Mouse (Mus musculus) lung, postnatal 4 days (tissue): ENCODE results near the gene Pnkp.
A peak's percentile ranks its signal among the peaks of the same experiment; 100 is the strongest.
"Not testable (repeated sequence)": the region's sequence is repeated elsewhere in the genome, so short reads cannot be mapped to it uniquely, and the experiment has no call there.

ENCODE experiments used
- DNase-seq, 2 experiments: peaks; one replicate each; pipeline ENCODE4 v3.0.0; 2021

The Pnkp gene

DNA sequence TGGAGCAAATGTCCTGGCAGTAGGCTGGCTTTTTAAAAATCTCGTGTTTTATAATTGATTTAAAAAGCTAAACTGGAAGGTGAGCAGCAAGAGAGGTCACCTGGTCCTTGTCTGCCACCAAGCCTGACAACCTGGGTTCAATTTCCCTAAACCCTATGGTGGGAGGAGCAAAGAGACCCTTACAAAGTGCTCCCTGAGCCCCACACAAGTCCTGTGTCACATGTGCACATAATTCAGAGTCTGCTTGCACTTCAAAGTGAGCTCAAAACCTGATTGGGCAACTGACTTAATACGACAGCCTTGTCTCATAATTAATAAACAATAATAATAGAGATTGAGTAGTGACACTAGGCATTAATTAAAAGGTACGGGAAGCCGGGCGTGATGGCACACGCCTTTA is 13.7 kb downstream of the Pnkp start:
- no peak for DNase-seq

- DNase-seq, result no peak
Measured at GRCm38 (mm10) chr7:44871181-44871580, 14.2 kb downstream of the Pnkp start.

GRCm38 (mm10) chr7:44871774-44872173 is 14.8 kb downstream of the Pnkp start:
- DNase-seq, result not testable (repeated sequence)

DNA sequence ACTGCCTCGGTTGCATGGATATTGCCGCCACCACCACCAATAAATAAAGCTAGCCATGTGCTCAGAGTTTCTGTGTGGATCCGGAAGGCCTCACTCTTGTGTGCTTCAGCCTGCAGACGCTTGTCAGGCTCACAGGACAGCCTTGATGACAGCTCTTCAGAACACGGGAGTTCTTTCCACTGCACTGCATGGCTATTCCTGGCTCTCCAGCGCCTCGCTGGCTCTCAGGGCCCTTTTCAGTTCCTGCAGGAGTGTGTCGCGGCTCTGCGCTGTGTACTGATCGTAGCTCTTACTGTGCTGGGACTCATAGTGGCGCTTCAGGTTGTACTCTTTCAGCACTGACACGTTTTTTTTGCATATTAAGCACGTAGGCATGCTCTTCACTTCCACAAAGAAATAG is 20.9 kb downstream of the Pnkp start:
- no peak for DNase-seq

GRCm38 (mm10) chr7:44883036-44883435 is 26.1 kb downstream of the Pnkp start:
- DNase-seq, result no peak

GRCm38 (mm10) chr7:44884637-44885036 is 27.7 kb downstream of the Pnkp start:
- DNase-seq, result no peak

DNA sequence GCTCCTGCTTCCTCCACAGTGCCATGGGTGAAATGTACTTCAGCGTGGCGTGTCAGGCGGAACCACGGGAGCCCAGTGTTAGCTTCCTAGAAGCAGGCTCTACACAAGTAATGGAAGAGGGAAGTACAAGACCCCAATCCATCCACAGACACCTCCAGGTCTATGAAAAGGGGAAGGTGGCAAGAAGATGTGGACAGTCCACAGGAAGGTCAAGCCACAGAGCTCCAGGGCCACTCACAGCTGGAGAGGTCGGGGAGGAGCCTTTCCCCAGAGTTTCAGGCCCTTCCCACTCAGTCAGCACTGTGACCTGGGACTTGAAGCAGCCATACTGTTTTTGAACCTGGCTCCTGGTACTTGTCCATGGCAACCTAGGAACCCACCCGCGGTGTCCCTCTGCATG is 30.0 kb downstream of the Pnkp start:
- DNase-seq, result peak in 1 of 2 experiments; percentile 43

GRCm38 (mm10) chr7:44888256-44889105 is 31.5 kb downstream of the Pnkp start:
- no peak for DNase-seq

DNA sequence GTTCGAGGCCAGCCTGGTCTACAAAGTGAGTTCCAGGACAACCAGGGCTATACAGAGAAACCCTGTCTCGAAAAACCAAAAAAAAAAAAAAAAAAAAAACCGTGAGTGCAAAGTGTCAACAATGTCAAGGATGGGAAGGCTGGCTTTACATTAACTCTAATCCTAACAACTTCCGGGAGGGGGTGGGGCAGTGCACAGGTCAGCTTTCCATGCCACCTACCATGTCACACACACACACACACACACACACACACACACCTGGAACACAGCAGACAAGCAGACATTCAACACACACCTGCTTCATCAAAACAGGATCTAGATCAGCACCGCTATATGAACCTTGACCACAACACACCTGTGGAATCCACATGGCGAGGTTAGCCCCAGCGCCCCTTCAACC is 33.2 kb downstream of the Pnkp start:
- DNase-seq, result no peak

- no peak for DNase-seq
Measured at GRCm38 (mm10) chr7:44890737-44891136, 33.8 kb downstream of the Pnkp start.

GRCm38 (mm10) chr7:44891611-44892010 is 34.7 kb downstream of the Pnkp start:
- no peak for DNase-seq

DNA sequence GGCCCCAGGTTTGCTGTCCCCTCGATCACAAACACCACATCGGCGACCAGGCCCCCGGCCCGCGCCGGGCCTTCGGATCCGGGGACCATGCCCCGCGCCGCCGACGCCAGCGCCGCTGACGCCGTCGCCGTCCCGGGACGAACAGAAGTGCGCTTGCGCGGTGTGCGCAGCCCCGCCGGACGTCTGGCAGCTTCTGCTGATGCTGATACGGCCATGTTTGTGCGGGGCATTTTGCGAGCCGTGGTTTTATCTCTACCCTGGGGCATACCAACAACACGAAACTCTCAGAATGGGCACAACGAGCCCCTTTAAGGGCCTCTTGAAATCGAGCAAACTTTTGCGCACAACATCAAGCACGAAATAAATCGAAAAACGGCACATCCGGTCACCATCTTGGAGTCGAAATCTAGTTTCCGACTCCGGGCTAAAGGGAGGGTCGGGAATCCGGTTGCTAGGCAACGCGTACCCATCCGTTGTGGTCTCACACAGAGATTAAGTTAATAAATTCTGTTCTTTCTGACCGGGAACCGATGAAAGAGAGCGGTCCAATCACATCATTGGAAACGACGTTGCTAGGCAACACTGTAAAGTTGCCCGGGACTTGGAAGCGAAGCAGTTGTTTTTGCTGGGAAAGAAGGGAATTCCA is 35.5 kb downstream of the Pnkp start, which contains the start of gene Med25:
TSS of gene Med25 (minus strand) at position 437 of the 646 bp plus-strand sequence.
- DNase-seq, result peak; percentile 90 to 94

GRCm38 (mm10) chr7:44893197-44893596 is 36.3 kb downstream of the Pnkp start:
- DNase-seq, result no peak

- no peak for DNase-seq
Measured at GRCm38 (mm10) chr7:44894175-44894574, 37.2 kb downstream of the Pnkp start.

- no peak for DNase-seq
Measured at GRCm38 (mm10) chr7:44895206-44895592, 38.3 kb downstream of the Pnkp start.

DNA sequence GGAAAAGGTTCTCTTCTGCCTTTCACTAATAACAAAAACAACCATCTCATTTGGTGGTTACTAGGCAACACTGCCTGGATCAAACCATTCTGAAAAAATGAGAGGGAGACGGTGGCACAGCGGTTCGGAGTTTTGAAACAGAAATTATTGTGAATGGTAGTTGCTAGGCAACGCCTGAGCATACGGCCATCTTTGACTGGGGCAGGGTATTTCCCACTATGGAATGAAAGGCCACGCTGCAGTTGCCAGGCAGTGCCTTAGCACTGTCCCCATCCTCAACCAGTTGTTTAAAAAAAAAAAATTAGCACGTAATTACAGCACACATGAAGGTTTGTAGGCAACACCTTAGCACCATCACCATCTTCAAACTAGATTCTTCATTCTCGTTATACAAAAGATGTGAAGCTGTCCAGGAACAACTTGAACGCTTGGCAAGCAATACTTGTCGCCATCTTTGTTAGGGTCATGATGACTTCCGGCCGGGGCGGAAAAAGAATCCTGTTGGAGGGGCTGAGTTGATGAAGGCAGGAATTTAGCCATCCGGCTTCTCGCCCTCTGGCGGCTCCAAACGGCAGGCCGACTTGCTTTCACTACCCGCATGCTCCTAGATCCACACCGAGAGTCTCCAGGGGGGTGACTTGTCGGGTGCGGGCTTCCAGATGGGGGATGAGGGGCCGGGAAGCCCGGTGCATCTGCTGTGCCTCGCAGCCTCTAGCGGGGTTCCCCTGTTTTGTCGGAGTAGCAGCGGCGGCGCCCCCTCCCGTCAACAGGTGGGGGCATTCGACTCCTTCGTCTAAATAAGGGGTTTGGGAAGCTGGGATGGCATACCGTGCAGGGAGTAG is 38.9 kb downstream of the Pnkp start, which contains the start of gene Fuz:
TSS of gene Fuz (plus strand) at position 487 of the 842 bp plus-strand sequence.
- DNase-seq, result peak; percentile 93 to 95

GRCm38 (mm10) chr7:44896499-44896898 is 39.6 kb downstream of the Pnkp start:
- DNase-seq, result no peak

GRCm38 (mm10) chr7:44898607-44899006 is 41.7 kb downstream of the Pnkp start:
- DNase-seq, result peak; percentile 45 to 56

GRCm38 (mm10) chr7:44900632-44901031 is 43.7 kb downstream of the Pnkp start:
- no peak for DNase-seq

GRCm38 (mm10) chr7:44901230-44901722 is 44.3 kb downstream of the Pnkp start:
- DNase-seq, result peak; percentile 60 to 67

DNA sequence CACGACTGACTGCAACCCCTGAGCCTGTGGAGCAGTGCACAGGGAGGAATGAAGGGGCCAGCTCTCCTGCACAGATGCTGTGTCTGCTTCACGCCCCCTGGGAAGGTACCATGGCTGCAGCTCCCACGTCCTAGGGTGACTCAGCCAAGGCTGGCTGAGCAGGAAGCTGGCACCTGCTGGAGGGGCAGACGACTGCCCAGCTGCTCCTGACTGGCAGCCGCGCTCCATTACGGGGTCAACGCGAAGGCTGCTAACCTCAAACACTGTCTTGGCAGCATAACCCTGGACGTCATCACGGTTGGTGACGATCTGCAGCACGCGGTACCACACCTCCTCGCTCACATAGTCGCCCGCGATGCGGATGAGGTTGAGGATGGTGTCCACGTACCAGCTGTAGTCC is 48.5 kb downstream of the Pnkp start:
- peak in 1 of 2 experiments; percentile 21 for DNase-seq

GRCm38 (mm10) chr7:44908706-44909476 is 52.0 kb downstream of the Pnkp start:
- DNase-seq, result peak in 1 of 2 experiments; percentile 26
